Mouse (Mus musculus): ENCODE measurements at regions not wholly inside any gene's neighbourhood (a gene's known extent, or its start where the extent isn't known, plus 50 kb on each side); places are given as distances from the start of the nearest gene placed in this dataset.
A peak's percentile ranks its signal among the peaks of the same experiment; 100 is the strongest.

DNA sequence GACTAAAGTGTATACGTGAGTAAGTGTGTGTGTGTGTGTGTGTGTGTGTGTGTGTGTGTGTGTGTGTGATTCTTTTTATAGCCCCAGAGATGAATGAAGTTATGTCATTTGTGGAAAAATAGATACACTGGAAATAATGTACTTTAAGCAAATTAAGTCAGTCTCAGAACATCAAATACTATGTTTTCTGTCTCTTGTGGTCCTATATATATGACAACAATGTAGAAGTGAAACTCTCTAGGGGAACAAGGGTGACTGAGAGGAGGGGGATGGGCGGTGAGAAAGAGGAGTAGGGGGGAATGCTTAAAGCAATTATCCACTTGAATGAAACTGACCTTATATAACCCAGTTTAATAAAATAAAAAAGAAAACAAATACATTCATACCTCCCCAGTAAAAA is 285.5 kb downstream of the Pten start:
- no peaks in the 10 kb centered on the region for H3K27me3 ChIP-seq
- DNase-seq (ENCODE audit: low read depth, low spot score) (no peak), ATAC-seq (no peak)
- POLR2A ChIA-PET, result no interaction called here
- in situ Hi-C loops (cut with MboI; ENCODE audit: low pct_unique_long_range_greater_than_20kb), result no loop called here
- no peak for TF ChIP-seq CTCF (IDR thresholded peaks at IDR 0.05)
- CTCF ChIA-PET, result no interaction called here

DNA sequence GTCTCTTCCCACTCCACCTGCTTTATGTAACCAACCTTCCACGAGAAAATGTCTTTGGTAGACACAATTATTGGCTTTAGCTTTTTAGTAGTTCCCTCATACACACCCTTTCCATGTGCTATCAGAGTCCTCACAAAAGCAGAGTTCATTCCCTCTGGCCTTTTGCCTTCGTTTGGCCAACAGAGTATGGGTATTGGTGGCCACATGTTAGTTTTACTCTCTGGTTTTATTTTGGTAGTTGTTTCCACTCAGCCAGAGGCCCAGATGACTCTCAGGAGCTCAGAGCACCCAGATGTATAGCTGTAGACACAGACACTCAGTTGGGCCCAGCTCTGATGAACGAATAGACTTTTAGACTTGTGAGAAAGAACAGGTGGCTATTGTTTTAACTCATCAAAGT is 286.4 kb downstream of the Pten start:
- ATAC-seq, result no peak
- no peak for DNase-seq (ENCODE audit: low read depth, low spot score)
- in situ Hi-C loops (cut with MboI; ENCODE audit: low pct_unique_long_range_greater_than_20kb), result no loop called here
- TF ChIP-seq CTCF (IDR thresholded peaks at IDR 0.05), result no peak
- ChIA-PET POLR2A (no interaction called here), CTCF (no interaction called here)
- H3K27me3 ChIP-seq, result no peaks in the 10 kb centered on the region

DNA sequence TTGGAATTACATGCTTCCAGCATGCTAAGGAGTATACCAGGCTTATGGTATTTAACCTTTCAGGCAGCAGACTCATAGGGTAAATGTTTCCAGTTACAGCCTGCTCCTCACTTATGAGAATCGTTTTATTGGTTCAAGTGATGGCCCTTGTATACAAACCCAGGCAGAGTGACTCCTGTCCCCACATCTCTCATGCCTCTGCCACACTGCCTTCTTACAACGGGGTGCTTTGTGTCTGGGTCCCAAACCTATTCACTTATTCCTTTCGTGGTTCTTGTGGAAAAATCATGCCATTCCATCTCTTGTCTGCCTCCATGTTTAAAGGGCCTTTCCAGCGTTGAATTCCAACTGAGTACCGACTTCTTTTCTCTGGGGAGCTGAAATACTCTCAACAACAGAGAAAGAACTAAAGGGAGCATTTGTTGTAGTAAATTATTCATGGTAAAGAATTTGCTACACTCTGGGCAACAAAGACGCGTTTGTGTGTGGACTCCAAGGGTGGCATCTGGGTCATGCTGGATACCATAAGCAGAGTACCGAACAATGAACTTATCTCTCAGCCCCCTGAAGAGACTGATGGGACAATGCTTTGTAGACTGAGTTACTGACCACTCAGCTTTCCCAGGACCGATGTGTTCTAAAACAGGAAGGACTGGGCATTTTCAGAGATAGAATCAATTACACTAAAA is 291.6 kb downstream of the Pten start:
- DNase-seq (ENCODE audit: low read depth, low spot score) (no peak), ATAC-seq (no peak)
- TF ChIP-seq CTCF (IDR thresholded peaks at IDR 0.05), result no peak
- ChIA-PET CTCF (interaction anchor here (1.4 kb wide), 1 partner anchor 14 kb away, joined by 3 read pairs; no protein-coding TSS in a partner anchor), POLR2A (no interaction called here)
- in situ Hi-C loops (cut with MboI; ENCODE audit: low pct_unique_long_range_greater_than_20kb), result no loop called here
- H3K27me3 ChIP-seq, result no peaks in the 10 kb centered on the region

DNA sequence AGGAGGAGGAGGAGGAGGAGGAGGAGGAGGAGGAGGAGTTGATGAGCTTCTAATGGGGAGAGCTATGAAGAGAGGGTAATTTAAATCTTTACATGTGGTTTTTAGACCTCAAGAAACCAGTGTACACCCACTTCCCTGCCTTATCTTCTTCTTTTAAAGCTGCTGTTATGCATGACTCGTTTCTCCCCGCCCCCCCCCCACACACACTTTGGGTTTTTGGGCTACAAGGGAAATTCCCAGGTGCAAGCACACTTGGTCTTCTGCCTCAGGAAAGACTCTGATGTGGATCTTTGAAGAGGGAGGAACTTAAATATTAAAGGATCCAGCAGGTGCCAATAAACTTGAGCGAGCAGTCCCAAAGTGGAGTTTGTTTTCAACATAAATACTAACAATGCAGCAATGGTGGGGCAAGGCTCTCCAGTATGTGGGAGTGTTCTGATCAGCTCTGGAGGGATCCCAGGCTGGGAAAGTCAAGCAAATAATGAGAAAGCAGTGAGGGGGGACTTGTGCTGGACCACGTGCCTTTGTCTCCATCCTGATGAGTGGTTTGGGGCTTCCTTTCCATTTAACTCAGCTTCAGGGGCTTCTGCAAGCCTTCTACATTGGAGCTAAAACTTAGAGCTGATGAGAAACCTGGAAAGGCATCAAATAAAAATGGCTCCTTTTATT is 296.0 kb downstream of the Pten start:
- TF ChIP-seq CTCF (IDR thresholded peaks at IDR 0.05), result no peak
- no peak for DNase-seq (ENCODE audit: low read depth, low spot score)
- CTCF ChIA-PET, result interaction anchor here (1.0 kb wide), 1 partner anchor 12 kb away, joined by 3 read pairs; no protein-coding TSS in a partner anchor
- no peak for ATAC-seq
- in situ Hi-C loops (cut with MboI; ENCODE audit: low pct_unique_long_range_greater_than_20kb), result no loop called here
- H3K27me3 ChIP-seq, result no peaks in the 10 kb centered on the region
- POLR2A ChIA-PET, result interaction anchor here (0.6 to 0.7 kb wide), 2 partner anchors 152 to 284 kb away, joined by 3 to 4 read pairs; no protein-coding TSS in a partner anchor

DNA sequence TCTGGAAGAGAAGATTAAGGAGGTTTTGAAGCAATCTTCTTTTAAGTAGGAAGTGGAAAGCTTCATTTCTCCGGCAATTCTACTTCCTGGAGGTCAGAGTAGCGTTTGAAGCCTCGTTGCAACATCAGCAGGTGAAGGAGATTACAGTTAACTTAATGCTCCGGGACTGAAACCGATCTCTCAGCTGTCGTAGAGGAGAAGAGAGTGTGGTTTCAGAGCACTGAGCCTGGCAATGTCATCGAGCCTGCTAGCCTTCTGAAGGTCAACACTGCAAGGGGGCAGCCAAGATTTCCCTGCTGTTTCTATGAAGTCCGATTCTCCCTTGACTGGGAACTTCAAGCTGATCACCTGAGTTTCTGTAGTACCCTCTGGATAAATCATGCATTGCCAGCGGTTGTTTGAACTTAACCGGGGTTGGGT is 299.1 kb downstream of the Pten start:
- no peak for TF ChIP-seq CTCF (IDR thresholded peaks at IDR 0.05)
- no peaks in the 10 kb centered on the region for H3K27me3 ChIP-seq
- POLR2A ChIA-PET, result no interaction called here
- in situ Hi-C loops (cut with MboI; ENCODE audit: low pct_unique_long_range_greater_than_20kb), result no loop called here
- ATAC-seq (no peak), DNase-seq (ENCODE audit: low read depth, low spot score) (no peak)
- CTCF ChIA-PET, result no interaction called here

DNA sequence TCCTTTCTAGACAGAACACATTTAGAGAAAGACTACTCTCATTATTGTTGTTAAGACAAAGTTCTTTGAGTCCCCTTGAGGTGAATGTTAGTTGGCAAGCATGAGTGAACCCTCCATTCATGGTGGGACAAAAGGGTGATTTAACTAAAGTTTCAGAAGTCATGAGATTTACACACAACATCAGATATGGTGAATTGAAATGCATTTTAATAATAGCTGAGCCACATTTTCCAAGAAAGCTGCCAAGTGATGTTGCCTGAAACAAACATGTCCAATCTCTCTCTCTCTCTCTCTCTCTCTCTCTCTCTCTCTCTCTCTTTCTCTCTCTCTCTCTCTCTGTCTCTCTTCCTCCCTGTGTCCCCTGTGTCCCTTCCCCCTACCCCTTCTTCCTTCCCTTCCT is 303.7 kb downstream of the Pten start:
- DNase-seq (ENCODE audit: low read depth, low spot score) (no peak), ATAC-seq (no peak)
- in situ Hi-C loops (cut with MboI; ENCODE audit: low pct_unique_long_range_greater_than_20kb), result no loop called here
- CTCF ChIA-PET, result interaction anchor here (0.6 to 1.2 kb wide), 2 partner anchors 14 to 17 kb away, joined by 3 to 4 read pairs; no protein-coding TSS in a partner anchor
- POLR2A ChIA-PET, result interaction anchor here (0.6 to 0.7 kb wide), 2 partner anchors 25 to 68 kb away, joined by 3 read pairs; no protein-coding TSS in a partner anchor
- TF ChIP-seq CTCF (IDR thresholded peaks at IDR 0.05), result no peak
- H3K27me3 ChIP-seq, result no peaks in the 10 kb centered on the region

DNA sequence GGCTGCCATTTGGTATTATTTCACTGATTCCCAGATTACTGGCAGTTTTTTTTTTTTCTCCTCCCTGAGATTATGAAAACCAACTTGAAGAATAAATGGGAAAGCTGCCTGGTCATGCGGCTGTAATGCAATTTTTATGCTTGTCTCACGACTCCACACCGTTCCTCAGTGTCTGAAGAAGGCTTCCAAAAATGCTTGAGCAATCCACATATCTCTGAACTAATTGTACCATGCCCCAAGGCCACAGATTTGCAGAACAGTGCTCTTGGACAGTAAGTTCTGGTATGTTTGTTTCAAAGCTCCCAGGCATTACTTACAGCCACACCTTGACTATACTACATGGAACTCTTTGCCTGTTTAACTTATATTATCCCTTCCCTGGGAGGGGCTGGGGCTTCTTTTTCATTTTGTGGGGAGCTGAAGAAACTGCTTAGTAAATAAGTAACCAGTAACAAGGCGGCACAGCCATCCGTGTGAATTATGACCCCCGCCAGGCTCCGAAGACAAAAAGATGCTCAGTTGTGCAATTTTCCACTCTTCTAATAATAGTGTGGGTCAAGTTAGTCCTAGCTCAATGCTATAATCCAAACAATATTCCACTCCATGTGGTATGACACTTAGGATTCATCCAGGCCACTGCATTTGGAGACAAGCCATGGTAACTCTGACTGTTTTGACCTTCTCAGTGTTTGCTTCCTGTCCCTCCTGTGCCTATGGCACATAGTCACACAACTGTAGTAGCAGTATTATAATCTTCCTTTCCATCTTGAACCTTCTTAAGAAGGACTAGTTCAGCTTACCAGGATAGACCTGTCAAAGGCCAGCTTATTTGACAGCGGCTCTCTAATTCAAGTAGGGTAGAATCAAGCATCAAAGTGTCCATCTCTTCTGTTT is 305.1 kb downstream of the Pten start:
- no peaks in the 10 kb centered on the region for H3K27me3 ChIP-seq
- DNase-seq (ENCODE audit: low read depth, low spot score) (peak; percentile 59), ATAC-seq (peak; percentile 89)
- in situ Hi-C loops (cut with MboI; ENCODE audit: low pct_unique_long_range_greater_than_20kb), result no loop called here
- POLR2A ChIA-PET, result interaction anchor here (0.6 kb wide), 1 partner anchor 236 kb away, joined by 3 read pairs; no protein-coding TSS in a partner anchor
- TF ChIP-seq CTCF (IDR thresholded peaks at IDR 0.05), result no peak
- CTCF ChIA-PET, result interaction anchor here (0.9 to 1.3 kb wide), 2 partner anchors 9 to 10 kb away, joined by 3 read pairs; no protein-coding TSS in a partner anchor

DNA sequence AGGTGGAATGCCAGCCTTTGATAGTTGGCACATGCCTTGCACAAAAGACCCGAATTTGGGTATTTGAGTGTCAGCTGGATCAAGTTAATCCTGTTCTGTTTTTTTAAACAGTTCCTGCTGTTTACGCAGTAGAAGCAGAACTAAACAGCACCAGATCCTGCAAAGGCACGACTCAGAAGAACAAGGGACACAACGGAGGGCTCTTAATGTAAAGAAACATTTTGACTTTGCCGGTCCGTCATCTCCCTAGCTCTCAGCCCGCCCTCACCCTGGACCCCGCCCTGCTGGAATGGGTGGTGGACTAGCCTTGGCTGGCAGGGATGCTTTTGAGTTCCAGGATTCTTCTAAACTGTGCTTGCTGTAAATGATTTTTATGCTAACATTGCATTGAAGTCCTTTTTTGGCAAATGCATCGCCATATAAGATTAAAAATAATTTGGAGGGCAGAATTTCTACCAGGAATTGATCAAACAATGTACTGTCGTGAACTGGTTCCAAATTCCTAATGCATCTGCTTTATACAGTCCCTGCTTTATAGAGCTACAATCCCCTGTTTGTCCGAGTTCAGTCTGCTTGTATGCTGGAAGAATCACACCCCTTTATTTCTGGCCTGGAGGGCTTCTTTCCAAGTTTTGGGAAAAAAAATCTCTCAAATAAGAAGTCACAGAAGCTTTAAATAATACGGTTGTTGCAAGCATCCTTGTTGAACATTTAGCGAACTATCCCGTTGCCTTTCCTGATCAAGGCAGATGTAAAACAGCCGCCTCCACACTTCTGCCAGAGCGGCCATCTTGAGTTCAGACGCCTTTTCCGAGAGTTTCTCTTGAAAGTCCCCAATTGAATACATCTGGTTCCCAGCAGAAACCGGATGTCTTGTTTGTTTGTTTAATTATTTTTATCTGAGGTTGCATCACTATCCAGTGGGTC is 308.2 kb downstream of the Pten start:
- POLR2A ChIA-PET, result interaction anchor here (0.7 to 0.9 kb wide), 2 partner anchors 15 to 31 kb away, joined by 4 read pairs; no protein-coding TSS in a partner anchor
- in situ Hi-C loops (cut with MboI; ENCODE audit: low pct_unique_long_range_greater_than_20kb), result loop anchor here (5.0 kb wide), 2 partner anchors 157 to 308 kb away; partner anchors contain the start of gene Pten
- ATAC-seq, result no peak
- TF ChIP-seq CTCF (IDR thresholded peaks at IDR 0.05), result no peak
- no peak for DNase-seq (ENCODE audit: low read depth, low spot score)
- CTCF ChIA-PET, result interaction anchor here (1.5 kb wide), 1 partner anchor 36 kb away, joined by 4 read pairs; no protein-coding TSS in a partner anchor
- H3K27me3 ChIP-seq, result no peaks in the 10 kb centered on the region

DNA sequence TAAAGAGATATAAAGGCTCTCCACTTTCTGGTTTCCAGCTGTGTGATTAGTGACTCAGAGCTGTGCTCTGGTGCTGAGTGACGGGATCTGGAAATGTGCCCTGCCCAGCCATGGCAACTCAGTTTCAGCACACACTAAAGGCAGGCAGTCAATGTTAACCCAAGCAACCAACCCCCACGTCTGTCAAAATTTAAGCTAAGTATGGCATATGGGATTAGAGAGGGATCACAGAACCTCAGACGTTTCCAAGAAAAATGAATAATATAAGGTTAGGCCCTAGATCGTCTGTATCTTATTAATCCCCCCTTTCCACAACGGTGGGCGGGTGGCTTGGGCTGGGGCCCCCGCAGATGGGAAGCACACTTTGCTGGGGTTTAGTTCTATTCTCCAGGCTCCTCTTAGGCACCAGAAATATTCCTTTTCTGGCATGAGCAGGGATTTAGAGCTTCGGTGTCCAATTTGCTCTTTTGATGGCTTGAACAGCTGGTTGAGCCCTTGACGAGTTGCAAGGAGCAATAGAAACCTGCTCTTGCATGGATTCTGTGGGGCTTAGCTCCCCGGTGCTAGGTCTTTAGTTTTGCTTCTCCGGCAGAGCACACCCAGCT is 311.2 kb downstream of the Pten start:
- peak; percentile 88 for ATAC-seq
- ChIA-PET POLR2A (interaction anchor here (0.8 kb wide), 1 partner anchor 17 kb away, joined by 3 read pairs; no protein-coding TSS in a partner anchor), CTCF (interaction anchor here (0.8 kb wide), 1 partner anchor 34 kb away, joined by 3 read pairs; no protein-coding TSS in a partner anchor)
- in situ Hi-C loops (cut with MboI; ENCODE audit: low pct_unique_long_range_greater_than_20kb), result loop anchor here (5.0 kb wide), 2 partner anchors 154 to 311 kb away; partner anchors contain the start of gene Pten
- no peak for TF ChIP-seq CTCF (IDR thresholded peaks at IDR 0.05)
- peak; percentile 73 for DNase-seq (ENCODE audit: low read depth, low spot score)
- no peaks in the 10 kb centered on the region for H3K27me3 ChIP-seq
